Mouse (Mus musculus): Measurements from ENCODE around the gene Zfp46.

The Zfp46 gene

DNA sequence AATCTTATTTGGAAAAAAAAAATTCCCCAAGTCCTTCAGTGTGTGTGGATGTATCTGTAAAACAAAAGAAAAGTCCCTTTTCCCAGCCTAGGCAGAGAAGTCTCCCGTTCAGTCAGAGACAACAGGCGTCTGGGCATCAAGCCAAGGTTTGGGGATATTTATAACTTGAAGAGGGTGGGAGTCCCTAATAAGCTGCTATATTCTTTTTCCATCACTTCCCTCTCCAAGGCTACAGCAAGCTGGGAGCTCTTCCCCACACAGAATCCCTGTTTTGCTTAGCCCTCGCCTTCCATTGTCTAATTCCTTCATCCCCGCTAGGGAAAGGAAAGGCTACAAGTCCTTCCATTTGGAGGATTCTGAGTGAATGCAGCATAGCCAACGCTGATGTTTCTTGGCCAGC, at the start of gene Zfp46:
Gene Zfp46 (plus strand): TSS at position 229 of the 400 bp plus-strand sequence.
- DNase-seq (ENCODE audit: inconsistent age in 2 of 2, low spot score in 1 of 2): peak; percentile 70 to 90

DNA sequence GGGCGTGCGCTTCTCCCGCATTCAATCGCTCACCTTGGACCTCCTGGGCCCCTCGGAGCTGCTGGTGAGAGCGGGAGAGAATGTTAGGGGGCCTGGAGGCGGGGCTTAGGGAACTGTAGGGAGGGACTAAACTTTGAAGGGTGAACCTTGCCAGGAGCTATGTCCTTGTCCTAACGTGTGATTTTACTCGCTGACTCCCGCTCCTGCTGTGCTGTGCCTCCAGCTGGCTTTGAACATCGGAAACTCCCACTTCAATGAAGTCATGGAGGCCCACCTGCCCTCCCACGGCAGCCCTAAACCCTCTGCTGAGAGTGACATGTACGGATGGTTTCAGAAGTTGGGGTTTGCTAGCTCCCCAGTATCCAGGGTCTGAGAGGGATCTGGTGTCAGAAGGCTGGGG, 45.8 kb upstream of the Zfp46 start:
- DNase-seq (ENCODE audit: inconsistent age in 2 of 2, low spot score in 1 of 2): no peak

DNA sequence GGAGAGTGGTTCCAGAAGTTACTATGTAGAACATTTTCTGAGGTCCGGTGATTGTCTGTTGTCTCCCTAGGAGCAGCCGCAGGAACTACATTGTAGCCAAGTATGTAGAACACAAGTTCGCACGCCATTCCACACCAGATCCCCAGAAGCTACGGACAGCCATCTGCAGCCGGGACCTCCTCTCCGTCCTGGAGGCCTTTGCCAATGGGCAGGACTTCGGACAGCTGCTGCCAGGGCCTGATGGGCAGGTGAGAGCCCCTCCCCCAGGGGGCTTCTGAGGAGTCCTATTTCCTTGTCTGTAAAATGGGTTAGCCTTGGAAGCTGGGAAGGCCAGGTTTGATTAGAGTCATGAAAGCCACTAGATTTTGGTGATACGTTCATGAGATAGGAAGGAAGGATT, 45.4 kb upstream of the Zfp46 start:
- no peak for DNase-seq (ENCODE audit: inconsistent age in 2 of 2, low spot score in 1 of 2)

DNA sequence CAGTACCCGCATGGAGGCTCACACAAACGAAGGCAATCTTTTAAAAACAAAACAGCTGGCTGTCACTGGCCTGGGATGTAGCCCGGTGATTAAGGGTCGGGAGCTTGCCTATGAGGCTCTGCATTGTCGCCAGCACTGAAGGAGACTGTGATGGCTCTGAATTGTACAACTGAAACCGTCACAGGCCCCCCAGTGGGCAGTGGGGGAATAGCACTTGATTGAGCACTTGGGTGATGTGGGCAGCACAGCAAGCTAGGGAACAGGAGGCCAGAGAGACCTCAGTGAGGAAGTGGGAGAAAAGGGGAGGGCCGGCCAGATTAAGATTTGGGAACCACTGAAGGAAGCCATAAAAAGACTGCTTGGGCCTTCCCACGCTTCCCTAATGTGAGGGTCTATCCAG, 44.9 kb upstream of the Zfp46 start:
- peak; percentile 77 to 92 for DNase-seq (ENCODE audit: inconsistent age in 2 of 2, low spot score in 1 of 2)

DNA sequence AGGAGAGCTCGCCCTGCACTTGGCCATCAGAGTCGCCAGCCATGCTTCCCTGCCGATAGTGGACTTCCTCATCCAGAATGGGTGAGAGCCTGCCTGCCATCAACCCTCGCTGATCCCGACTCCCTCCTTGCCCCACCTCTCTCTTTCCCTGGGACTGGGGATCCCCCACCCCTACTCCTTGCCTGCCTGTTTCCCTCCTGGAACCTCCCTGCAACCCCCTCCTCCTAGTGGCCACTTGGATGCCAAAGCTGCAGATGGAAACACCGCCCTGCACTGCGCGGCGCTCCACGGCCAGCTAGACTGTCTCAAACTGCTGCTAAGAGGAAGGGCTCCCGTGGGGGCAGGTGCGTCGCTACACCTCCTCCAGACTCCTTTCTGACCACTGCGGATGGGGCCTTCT, 44.4 kb upstream of the Zfp46 start:
- no peak for DNase-seq (ENCODE audit: inconsistent age in 2 of 2, low spot score in 1 of 2)

DNA sequence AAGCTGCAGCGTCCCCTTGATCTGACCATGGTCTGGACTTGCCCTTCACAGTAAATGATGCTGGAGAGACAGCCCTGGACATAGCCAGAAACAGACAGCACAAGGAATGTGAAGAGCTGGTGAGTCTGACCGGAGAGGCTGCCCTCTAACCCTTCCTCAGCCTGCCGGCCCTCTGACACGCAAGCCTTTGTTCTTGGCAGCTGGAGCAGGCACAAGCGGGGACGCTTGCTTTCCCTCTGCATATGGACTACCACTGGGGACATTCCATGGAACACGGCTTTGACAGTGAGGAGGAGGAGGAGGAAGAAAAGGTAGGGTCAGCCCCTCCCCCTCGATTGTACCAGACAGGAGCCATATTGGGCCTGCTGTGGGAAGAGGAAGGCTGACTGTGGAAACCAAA, 43.5 kb upstream of the Zfp46 start:
- DNase-seq (ENCODE audit: inconsistent age in 2 of 2, low spot score in 1 of 2): no peak

DNA sequence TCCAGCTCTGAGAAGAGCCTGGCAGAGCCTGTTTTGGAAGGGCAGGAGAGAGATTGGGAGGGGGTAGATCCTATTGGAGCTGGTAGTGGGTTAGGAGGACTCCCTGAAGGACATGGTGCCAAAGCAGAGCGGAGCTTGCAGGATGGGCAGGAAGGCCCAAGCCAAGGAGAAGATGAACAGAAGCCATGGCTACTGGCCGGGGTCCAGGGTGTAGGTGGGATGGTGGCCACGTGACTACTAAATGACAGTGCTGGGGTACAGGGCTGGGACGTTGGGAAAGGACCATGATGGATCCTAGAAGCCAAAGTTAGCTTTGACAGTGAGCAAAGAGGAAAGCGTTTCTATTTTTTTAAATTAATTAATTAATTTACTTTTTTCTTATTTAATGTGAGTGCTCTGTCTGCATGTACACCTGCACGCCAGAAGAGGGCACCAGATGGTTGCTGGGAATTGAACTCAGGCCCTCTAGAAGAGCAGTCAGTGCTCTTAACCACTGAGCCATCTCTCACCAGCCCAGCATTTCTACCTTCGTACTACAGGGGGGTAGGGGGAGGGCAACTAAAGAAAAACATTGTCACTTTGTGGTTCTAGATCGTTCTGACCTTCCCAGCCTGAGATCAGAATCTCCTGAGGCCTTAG, 42.3 kb upstream of the Zfp46 start:
- DNase-seq (ENCODE audit: inconsistent age in 2 of 2, low spot score in 1 of 2): peak in 1 of 2 experiments; percentile 65

DNA sequence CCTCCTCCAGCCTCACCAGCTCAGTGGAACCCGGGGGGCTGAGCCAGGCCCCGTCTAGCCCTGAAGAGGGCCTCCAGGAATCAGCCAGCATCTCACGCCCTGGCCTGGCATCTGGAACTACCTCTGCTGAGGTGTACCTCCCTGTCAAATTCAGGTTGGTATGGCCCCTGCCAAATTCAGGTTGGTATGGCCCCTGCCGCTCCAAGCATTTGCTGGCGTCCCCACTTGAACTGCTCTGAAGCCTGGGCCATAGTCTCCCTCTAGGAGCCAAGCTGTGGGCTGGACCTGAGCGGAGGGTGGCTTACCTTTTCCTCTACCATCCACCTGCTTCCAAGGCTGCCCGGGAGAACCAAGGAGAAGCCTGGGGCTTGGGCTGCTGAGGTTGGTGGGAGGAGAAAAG, 41.8 kb upstream of the Zfp46 start:
- DNase-seq (ENCODE audit: inconsistent age in 2 of 2, low spot score in 1 of 2): no peak

DNA sequence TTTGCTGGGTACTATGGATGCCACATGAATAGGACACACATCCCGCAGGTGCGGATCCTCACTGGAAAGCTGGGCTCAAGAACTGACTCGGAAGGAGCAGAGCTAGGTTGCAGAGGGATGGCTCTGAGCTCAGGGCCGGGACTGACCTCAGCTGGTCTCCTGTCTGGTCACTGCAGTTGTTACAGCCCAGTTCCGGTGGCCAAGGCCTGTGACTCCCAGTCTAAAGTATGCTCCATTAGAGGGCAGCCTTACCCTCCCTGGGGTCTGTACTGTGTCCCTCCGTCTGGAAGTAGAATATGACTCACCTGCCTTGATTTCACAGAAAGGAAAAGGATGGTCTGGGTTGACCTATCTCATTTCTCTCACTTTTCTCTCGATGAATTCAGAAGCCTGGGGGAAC, 40.3 kb upstream of the Zfp46 start:
- no peak for DNase-seq (ENCODE audit: inconsistent age in 2 of 2, low spot score in 1 of 2)

DNA sequence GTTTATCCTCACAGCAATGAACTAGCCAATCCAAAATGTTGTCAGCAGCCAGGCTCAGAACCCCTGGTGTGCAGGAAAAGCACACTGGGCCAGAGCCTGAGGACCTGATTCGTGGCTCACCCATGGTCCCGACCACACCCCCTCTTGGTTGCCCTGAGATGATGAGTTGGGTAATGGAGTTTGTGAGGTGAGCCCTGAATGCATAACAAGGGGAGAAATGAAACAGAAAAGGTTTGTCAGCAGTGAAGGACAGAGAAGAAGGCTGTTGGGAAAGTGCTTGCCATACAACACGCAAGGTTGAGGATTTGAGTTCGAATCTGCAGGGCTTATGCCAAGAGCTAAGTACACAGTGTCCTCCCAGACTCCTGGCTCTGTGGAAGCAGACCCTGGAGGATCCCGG, 38.8 kb upstream of the Zfp46 start:
- DNase-seq (ENCODE audit: inconsistent age in 2 of 2, low spot score in 1 of 2): no peak

DNA sequence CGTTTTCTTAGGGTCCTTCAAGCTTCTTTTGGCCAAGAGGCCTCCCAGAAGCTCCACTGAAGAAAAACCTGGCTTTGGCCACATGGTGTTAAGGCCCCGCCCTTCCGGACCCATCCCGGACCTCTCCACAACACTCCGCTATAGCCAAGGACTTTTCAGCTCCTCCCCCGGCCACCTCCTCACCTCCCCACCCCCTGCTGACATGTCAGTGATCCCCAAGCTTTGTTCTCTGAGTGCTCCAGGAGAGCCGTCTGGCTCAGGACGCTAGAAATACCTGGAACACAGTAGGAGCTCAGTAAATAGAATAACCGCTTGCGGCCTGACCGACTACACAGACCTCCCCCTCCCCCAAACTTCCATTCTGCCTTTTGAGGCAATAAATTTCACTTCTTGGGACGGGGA, 37.9 kb upstream of the Zfp46 start:
- DNase-seq (ENCODE audit: inconsistent age in 2 of 2, low spot score in 1 of 2): no peak

DNA sequence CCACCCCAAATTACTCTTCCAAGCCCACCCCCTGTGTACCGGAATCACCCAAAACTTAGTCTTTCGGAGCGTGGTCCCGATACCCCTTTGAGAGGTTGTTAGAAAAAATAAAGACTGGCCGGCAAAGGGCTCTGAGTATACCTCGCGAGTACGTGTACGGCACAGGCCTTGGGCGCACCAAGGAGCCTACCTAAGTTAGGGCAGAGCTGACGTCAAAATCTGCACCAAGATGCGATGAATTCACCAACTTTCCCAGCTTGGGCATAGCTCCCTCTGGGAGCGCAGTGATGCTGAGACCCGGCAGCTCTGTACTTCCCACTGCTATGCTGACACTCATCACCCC, 37.1 kb upstream of the Zfp46 start:
- DNase-seq (ENCODE audit: inconsistent age in 2 of 2, low spot score in 1 of 2): no peak

DNA sequence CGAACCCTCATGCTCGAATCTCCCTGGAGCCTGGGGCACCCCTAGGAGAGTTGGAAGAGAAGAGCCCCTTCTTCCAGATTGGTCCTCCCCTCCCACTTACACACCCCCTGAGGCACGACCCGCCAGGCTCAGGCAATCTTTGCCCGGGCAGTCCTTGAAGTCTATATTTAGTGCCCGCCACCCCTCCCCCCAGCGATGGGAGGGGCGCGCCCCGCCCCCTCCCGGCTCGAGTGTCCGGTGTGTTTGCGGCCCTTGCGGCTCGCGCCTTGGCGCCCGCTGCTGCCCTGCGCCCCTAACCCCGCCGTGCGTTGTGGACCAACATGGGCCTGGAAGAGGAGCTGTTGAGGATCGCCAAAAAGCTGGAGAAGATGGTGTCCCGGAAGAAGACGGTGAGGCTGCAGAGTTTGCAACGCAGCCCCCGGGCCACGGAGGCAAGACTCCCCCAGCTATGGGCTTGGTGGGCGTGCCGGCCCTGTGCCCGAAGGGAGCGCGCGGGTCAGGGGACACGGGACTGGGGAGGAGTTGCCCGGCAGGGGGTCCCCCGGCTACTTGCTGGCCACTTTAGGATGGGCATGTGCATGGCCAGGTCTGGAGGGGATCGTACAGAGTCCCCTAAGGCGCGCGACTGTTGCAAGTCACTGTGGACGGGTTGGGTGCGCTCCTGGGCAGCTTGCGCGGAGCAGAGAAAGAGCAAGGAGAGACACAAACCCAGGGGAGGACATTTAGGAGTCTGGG, 36.6 kb upstream of the Zfp46 start, which contains the start of gene Tcea3:
Gene Tcea3 (plus strand): TSS at position 1 of the 735 bp plus-strand sequence.
- peak; percentile 29 to 67 for DNase-seq (ENCODE audit: inconsistent age in 2 of 2, low spot score in 1 of 2)

DNA sequence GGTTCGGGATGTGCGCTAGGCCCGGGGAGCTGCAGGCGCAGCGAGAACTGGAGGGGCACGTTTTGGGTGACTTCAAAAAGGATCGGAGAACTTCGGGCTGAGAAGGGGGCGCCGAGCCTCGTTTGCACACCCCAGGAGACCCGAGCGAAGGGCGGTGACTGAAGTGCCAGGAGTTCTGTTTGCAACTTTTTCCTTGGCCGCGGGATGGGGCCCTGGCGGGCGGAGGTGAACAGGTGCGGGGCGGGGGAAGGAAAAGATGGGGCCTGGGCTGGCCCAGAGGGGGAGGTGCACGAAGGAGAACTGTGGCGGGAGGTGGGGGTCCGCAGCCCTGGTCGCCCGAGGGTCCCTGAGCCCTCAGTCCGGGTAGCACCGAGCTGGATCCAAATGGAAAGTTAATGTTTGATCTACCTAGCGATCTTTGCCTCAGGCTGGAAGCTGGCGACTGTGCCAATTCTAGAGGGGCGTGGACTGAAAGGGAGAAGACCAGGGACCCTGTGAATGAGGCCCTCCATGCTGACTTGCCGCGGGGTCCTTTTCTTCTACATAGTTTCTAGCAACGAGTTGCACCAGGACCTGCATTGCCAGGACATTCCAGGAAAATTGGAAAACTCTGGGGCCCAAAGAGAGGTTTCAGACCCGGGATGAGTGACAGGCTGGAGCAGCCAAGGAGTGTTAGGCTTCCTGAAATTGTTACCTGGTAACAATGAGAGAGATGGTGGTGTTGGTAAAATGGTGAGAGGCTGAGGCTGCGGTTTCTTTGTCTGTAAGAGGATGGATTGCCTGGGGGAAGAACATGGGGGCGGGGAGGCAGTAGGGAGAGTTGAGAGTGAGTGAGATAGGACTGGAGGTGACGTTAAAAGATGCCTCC, 35.8 kb upstream of the Zfp46 start:
- no peak for DNase-seq (ENCODE audit: inconsistent age in 2 of 2, low spot score in 1 of 2)

DNA sequence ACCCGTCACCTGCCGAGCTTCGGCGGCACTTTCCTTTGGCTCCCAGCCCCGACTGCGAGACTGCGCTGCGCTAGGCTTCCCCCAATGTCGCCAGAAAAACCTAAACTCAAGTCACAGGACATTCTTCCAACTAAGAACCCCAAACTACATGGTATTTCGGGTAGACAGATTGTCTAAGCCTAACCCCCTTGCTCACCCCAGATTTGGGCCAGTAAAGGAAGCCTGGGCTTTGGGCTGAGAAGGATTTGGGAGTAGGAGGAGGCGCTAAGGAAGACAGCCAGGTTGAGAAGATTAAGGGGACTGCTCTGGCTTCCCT, 35.2 kb upstream of the Zfp46 start:
- DNase-seq (ENCODE audit: inconsistent age in 2 of 2, low spot score in 1 of 2): no peak

DNA sequence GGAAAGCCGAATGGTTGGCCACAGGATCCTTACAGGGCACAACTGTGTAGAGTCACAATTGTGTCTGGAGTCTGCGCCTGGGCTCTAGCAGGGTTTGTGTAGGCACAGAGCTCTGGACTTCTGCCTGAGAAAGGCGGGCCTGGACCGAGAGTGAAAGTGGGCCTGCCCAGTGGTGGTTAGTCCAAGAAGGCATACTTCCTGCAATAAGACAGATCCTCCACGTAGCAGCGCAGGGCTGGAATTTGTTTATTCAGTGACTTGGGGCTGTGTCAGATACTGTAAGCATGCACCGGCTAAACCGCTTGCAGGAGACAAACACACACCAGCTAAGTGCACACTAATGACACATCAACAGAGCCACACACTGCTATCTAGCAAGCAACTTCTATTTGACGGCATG, 34.7 kb upstream of the Zfp46 start:
- DNase-seq (ENCODE audit: inconsistent age in 2 of 2, low spot score in 1 of 2): peak in 1 of 2 experiments; percentile 41

DNA sequence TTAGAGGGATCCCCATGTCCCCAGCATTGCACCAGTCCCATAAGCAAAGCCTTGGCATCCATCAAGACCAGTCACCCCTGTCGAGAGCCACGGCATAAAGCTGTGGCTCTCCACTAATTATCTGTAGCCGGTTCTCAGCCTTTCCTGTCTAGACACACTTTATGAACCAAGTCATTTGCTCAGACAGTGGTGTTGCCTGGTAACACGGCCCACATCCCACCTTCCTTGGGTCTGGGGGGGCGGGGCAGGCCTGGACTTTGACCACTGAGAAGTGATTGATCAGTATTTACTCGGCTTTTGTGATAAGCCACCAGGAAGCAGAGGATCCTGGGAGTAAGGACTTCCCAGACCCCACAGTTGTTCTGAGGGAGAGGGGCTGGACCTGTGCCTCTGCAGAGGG, 28.6 kb upstream of the Zfp46 start:
- DNase-seq (ENCODE audit: inconsistent age in 2 of 2, low spot score in 1 of 2): no peak

DNA sequence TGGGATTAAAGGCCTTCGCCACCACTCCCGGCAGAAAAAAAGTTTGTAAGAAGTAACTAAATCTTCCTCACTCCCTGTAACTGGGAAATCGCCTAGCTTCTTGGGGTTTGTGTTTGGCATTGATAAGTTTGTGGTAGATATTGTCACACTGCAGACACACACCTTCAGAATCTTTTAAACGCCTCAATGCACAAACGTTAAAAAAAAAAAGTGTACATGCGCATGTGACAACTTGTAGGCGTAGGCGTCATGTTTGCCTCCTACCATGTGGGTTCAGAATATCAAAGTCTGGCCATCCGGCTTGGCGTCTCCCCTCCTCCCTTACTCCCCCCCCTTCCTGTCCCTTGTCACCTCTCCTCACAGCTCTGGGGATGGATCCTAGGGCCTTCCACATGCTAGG, 27.8 kb upstream of the Zfp46 start:
- no peak for DNase-seq (ENCODE audit: inconsistent age in 2 of 2, low spot score in 1 of 2)

DNA sequence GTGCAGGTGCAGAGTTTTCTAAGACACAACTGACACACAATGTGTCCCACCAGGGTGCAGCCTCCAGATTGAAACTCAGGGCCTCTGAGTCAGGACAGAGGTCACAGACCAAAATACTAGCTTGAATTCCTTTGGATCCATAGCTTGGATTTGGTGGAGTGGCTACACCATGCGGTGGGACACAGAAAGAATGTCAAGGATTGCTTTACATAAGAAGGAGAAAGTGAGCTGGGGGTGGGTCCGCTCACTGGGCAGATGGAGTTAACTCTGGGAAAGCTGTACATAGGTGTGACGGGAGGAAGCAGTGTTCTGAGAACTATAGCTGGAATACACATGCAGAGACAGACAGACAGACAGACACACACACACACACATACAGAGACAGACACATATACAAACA, 24.6 kb upstream of the Zfp46 start:
- DNase-seq (ENCODE audit: inconsistent age in 2 of 2, low spot score in 1 of 2): no peak

DNA sequence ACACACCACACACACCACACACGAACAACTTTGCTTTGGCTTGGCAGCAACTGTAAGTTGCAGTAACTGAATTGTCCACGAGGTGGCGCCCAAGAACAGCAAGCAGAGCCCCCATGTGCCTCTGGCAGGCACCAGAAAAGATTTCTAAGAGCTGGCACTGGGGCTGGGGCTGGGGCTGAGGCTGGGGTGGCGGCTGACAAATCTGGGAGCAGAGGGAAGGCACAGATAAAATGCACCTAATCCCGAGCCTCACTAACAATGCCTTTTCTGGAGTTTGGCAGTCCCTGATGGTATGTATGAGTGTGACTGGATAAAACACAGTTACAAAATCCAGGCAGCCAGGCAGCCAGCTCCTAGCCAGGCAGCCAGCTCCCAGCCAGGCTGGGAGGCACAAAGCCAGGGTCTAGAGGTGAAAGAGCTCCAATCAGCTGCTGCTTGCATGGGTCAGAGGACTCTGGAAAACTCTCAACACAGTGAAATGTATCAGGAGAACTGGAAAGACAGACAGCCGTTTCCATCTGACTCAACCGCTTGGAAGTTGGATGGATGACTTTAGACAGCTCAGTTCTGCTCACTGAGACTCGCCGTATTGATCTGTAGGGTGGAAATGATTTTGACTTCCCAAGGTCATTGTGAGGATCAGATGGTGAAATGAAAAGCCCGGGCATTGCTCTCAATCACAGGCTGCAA, 23.8 kb upstream of the Zfp46 start:
- peak; percentile 72 to 91 for DNase-seq (ENCODE audit: inconsistent age in 2 of 2, low spot score in 1 of 2)

DNA sequence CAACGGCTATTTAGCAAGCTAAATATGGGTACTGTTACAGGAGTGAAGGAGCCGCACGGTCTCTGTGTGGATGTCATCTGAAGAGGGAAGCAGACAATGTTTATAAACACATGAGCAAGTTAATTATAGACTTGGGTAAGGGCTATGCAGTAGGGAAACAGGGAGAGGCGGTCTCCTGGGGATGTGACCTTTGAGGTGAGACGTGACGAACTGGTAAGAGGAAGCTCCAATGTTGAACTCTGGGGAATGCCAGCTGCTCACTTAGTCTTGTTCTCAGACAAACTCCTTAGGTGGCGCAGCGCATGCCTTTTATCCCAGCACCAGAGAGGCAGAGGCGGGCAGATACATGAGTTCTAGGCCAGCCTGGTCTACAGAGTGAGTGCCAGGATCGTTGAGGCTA, 22.6 kb upstream of the Zfp46 start:
- no peak for DNase-seq (ENCODE audit: inconsistent age in 2 of 2, low spot score in 1 of 2)

DNA sequence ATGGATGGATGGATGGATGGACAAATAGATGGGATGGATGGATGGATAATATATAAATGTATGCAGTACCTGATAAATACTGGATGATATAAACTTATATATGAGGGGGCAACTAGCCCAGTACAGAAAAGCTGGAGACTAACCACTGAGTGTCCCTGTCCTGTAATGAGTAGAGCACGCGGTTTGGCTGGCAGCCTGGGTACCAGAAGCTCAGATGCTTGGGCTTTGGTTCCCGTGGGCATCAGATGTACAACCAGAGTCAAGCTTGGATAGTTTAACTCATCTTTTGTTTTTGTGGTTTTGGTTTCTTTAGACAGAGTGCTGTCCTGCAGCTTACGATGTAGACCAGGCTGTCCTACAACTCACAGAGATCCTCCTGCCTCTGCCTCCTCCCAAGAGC, 20.9 kb upstream of the Zfp46 start:
- DNase-seq (ENCODE audit: inconsistent age in 2 of 2, low spot score in 1 of 2): no peak
